Mouse (Mus musculus) thymus, postnatal 4 days (tissue): ENCODE results near the gene Prdm5.
A peak's percentile ranks its signal among the peaks of the same experiment; 100 is the strongest.

Source experiments
- DNase-seq: peaks from one replicate; pipeline ENCODE4 v3.0.0; 2021

Prdm5 gene

GRCm38 (mm10) chr6:65778861-65779688 lies at the start of gene Prdm5:
TSS of gene Prdm5 (plus strand) at chr6:65778988.
- peak; percentile 58 for DNase-seq

DNA sequence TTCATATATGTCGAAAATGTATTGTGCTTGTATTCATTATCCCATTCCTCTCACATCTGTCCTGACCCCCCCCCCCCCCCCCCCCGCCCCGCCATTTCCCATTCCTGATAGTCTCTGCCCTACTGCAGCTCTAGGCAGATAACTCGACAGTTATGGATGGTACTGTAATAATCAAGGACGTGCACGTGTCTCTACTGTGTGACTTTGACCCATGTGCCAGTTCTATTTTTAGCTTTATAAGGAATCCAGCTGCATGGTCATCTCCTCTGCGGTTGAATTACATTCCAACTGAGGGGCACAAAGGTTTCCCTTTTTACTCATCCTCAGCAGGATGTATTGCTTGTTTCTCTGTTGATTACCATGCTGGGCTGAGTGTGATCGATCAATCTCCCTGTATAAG lies 39.3 kb upstream of the Prdm5 start:
- no peak for DNase-seq

- DNase-seq, result no peak
Measured at GRCm38 (mm10) chr6:65743144-65743870, 35.5 kb upstream of the Prdm5 start.

DNA sequence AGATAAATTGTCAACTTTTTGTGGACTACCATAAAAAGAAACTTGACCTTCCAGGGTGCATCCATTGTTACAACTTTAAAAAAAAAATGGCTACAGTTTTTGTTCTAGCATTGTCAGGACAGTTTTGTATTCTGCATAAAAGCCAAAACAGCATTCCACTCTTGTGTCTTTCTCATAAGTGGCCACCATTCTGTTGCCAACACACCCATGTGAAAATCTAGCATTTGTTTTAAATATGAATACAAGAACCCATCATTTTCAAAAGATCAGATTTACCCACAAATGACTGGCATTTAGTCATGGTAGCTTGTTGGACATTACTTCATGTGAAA lies 35.0 kb upstream of the Prdm5 start:
- DNase-seq, result no peak

- no peak for DNase-seq
Measured at GRCm38 (mm10) chr6:65758214-65758613, 20.6 kb upstream of the Prdm5 start.

- no peak for DNase-seq
Measured at GRCm38 (mm10) chr6:65759174-65759573, 19.6 kb upstream of the Prdm5 start.

GRCm38 (mm10) chr6:65760073-65760472 lies 18.7 kb upstream of the Prdm5 start:
- no peak for DNase-seq

DNA sequence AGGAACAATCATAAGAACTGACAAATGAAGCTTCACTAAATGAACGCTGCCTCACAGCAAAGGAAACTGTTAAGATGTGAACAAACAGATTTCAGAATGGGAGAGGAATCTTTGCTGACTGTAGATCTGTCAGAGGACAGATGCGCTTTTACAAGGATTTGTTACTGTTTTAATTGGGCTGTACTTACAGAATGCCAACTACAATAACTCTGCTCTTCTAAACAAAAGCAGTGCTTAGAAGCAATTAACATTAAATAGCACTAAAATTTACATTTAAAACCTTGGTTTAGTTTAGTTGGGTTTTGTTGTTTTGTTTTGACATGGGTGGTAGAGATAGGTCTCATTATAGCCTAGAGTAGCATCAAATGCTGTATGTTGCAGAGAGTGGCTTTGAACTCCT lies 14.3 kb upstream of the Prdm5 start:
- DNase-seq, result no peak

GRCm38 (mm10) chr6:65765057-65765456 lies 13.7 kb upstream of the Prdm5 start:
- no peak for DNase-seq

- no peak for DNase-seq
Measured at GRCm38 (mm10) chr6:65765752-65766397, 12.9 kb upstream of the Prdm5 start.

DNA sequence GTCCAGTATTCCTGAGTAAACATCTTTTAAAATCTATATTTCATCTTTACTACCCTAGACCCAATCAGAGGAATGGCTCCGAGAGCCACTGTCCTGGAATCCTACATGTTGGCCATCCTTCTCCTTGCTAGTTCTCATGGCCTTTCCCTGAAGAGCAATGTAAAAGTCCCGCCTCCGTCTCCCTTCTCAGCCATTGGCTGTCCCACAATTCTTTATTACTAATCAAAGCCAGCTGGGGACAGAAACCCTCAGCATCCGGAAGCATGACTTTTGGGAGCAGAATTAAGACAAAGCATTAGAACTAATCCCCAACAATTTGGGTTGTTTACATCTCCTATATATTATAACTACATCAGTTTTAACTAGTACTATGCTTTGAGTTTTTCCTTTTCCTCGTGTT lies 10.9 kb upstream of the Prdm5 start:
- no peak for DNase-seq

GRCm38 (mm10) chr6:65773566-65773965 lies 5.2 kb upstream of the Prdm5 start:
- DNase-seq, result no peak

- DNase-seq, result no peak
Measured at GRCm38 (mm10) chr6:65779689-65780233, 973 bp downstream of the Prdm5 start.

DNA sequence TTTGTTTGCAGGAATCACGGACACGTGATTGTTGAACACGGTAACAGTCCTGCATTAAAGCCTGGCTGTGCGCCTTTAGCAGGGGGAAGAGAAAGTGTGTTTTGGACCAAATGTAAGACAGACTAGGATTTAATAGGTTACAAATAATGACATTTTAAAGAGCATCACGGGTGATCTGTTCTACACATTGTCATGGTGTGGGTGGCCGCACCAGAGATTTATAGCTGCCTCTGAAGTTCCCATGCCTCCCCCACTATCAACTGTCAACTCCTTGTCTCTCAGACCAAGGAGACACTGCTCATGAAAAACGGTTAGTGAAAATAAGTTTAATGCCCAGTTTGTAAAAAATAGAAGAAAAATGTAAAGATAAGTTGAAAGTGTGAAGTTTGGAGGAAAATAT lies 2.7 kb downstream of the Prdm5 start:
- DNase-seq, result no peak

DNA sequence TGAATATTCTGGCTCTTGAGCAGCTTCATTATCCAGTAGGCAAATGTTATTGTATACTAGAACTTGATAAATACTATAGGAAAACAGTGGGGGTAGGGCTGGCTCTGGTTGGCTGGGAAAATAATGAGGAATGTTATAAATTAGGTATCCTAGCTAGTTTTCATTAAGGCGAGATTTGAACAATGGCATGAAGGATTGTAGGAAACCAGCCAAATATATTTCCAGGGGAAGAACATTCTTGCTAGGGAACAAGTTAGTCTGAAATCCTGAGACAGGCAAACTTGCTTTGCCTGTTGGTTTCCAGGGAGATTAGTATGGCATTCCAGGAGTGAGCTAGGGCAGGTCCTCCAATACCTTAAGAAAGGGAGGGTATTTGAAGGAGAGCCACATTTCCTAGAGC lies 4.9 kb downstream of the Prdm5 start:
- DNase-seq, result no peak

GRCm38 (mm10) chr6:65792923-65793322 lies 14.1 kb downstream of the Prdm5 start:
- no peak for DNase-seq

GRCm38 (mm10) chr6:65796552-65796951 lies 17.8 kb downstream of the Prdm5 start:
- no peak for DNase-seq

DNA sequence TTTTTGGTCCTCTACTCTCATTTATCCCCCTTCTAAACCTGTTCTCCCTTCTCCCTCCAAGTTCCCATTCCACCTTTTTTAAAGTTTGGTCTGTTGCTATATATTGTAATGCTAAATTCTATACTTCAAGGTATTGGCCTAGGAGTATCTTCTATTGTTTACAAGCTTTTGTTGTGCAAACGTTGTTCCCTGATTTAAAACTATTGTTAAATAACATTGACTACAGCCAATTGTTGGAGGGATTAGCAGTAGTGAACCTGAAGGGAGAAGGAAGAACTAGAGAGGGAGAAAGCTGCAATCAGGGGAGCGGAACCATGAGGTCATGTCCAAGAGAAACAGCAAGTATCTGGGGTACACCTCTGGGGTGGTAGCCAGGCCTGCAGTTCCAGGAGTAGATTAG lies 18.5 kb downstream of the Prdm5 start:
- no peak for DNase-seq

DNA sequence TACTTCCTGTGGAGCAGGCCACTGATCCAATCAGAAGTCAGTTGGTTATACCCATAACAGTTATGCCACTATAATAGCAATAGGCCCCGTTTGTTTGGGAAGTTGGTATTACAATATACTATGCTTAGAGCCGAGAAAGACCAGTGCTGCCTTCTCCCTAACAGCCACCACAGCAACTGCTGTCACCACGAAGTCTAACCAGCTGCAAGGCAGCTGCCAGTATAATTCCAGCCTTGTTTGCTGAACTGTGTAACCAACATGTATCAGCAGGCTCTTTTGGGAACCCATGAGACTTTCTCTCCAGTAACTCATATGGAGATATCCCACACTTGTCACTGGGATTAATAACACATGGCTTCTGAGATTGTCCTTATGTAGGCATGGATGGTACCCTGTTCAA lies 19.6 kb downstream of the Prdm5 start:
- no peak for DNase-seq

GRCm38 (mm10) chr6:65811685-65812084 lies 32.9 kb downstream of the Prdm5 start:
- DNase-seq, result no peak

GRCm38 (mm10) chr6:65818039-65818747 lies 39.4 kb downstream of the Prdm5 start:
- DNase-seq, result no peak

DNA sequence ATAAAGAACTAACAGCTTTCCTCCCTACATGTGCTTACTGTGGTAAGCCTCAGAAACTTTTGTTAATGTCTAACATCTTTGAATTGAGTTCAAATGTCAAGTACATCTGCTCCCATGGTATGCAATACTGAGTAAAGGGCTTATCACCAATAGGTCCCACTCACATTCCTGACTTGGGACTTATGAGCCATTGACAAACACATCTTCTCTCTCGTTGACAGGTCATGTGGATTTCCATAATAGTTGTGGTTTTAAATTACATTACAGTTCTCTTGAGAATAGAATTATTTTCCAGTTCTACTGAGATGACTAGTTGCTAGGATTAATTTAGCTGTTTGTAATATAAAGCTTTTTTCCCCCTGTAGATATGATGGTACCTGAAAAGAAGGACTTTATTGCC lies 49.9 kb downstream of the Prdm5 start:
- DNase-seq, result no peak

GRCm38 (mm10) chr6:65831443-65831842 lies 52.7 kb downstream of the Prdm5 start:
- DNase-seq, result no peak
